Mouse (Mus musculus) B cell, adult 67 days (primary cell): ENCODE results near the gene E330034G19Rik. TPM values are rescaled to one million over a fixed set of nuclear protein-coding genes. Genes with fewer than 3 reads are reported as not detected.

Experiments
- total RNA-seq, 2 experiments: library from RNA; stranded (reverse); gene quantifications; 4 replicates each; pipeline ENCODE4 v1.2.4; 2023

The E330034G19Rik gene
- not detected for total RNA-seq

DNA sequence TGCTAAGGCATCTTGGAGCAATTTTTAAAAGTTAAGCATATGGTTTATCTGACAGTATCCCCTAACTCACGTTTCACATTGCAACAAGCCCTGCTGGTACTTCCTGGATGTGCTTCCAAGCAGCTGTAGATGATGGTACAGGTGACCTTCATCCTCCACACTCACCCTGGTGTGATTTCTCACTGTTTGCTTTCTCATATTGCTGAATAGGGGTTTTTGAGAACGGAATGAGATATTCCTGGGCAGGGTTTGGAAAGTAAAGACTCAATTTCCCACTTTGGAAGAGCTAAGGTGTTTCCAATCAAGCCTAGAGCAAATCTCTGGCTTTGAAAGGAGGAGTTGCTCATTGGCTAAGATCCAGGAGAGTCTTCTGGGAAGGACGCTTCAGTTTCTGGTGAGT lies at the start of gene E330034G19Rik:
E330034G19Rik (plus strand) TSS at position 301 of the 400 bp plus-strand sequence.

DNA sequence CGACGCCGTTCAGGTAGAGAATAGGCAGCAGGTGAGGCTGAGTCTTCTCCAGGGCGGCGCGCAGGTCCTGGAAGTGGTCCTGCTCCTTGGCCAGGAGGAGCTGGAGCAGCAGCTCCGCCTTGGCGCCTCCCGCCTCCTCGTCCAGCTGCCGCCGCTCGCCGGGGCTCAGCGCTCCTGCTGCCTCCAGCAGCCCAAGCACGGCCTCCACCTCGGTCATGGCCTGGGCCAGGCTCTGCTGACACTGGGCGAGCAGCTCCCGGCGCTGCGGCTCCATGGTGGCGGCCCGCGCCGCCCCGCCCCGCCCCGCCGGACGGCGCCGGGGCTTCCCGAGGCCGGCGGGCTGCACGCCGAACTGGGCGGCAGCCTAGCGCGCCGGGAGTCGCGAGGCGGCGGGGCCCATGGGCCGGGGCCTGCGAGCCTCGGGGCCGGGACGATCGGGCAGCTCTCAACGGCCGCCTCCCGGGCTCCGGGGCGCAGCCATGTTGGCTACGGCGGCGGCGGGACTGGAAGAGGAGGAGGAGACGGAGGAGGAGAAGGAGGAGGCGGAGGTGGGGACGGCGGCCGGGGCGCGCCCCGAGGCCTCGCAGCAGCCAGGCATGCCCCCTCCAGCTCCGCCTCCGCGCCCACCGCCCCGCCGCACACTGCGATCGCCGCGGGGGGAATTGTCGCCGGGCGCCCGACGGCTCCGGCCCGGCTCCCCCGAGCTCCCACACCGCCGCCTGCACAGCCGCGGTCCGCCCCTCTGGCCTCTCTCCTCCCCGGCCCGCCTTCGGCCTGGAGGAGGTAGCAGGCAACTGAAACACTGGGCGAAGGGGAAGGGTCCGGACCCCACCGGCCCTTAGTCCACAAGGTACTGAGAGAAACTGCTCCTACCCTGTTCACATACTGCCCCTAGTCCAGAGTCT lies 47.6 kb upstream of the E330034G19Rik start, which contains the start of gene Dlg5:
Dlg5 (minus strand) TSS at position 744 of the 905 bp plus-strand sequence.

Other genes starting within 250 kb of the E330034G19Rik start
- not detected for gene Dlg5, start 47.3 kb upstream of the E330034G19Rik start, total RNA-seq
- gene Polr3a, start 193.8 kb downstream of the E330034G19Rik start, total RNA-seq, result 10 to 100 TPM; 50.7 to 53.4 TPM
- 1,000 to 10,000 TPM; 4,112 to 4,186 TPM for gene Rps24, start 193.9 kb downstream of the E330034G19Rik start, total RNA-seq